Mouse (Mus musculus) kidney, adult 8-10 months (tissue): ENCODE data around the gene Styk1.
A peak's percentile ranks its signal among the peaks of the same experiment; 100 is the strongest.

ENCODE experiments used
- DNase-seq, 2 experiments: peaks; one replicate each; pipeline ENCODE4 v3.0.0; 2022

Styk1 gene

GRCm38 (mm10) chr6:131367101-131367500 lies 13.7 kb upstream of the Styk1 start:
- peak in 1 of 2 experiments; percentile 27 for DNase-seq

GRCm38 (mm10) chr6:131364353-131364752 lies 11.0 kb upstream of the Styk1 start:
- DNase-seq: no peak

GRCm38 (mm10) chr6:131362987-131363765 lies 9.8 kb upstream of the Styk1 start:
- no peak for DNase-seq

- DNase-seq: no peak
Measured at GRCm38 (mm10) chr6:131360693-131361092, 7.3 kb upstream of the Styk1 start.

GRCm38 (mm10) chr6:131359543-131359942 lies 6.1 kb upstream of the Styk1 start:
- no peak for DNase-seq

GRCm38 (mm10) chr6:131354913-131355312 lies 1.5 kb upstream of the Styk1 start:
- no peak for DNase-seq

GRCm38 (mm10) chr6:131347026-131347425 lies 6.4 kb downstream of the Styk1 start:
- no peak for DNase-seq

- DNase-seq: no peak
Measured at GRCm38 (mm10) chr6:131344346-131344745, 9.1 kb downstream of the Styk1 start.

- DNase-seq: no peak
Measured at GRCm38 (mm10) chr6:131340082-131340481, 13.3 kb downstream of the Styk1 start.

- no peak for DNase-seq
Measured at GRCm38 (mm10) chr6:131339309-131339708, 14.1 kb downstream of the Styk1 start.

- DNase-seq: no peak
Measured at GRCm38 (mm10) chr6:131338787-131339186, 14.6 kb downstream of the Styk1 start.

GRCm38 (mm10) chr6:131327076-131327475 lies 26.3 kb downstream of the Styk1 start:
- DNase-seq: no peak

GRCm38 (mm10) chr6:131321854-131322639 lies 31.4 kb downstream of the Styk1 start:
- DNase-seq: no peak

GRCm38 (mm10) chr6:131316155-131317101 lies 37.0 kb downstream of the Styk1 start:
- DNase-seq: no peak

GRCm38 (mm10) chr6:131308031-131308430 lies 45.4 kb downstream of the Styk1 start:
- DNase-seq: no peak

- no peak for DNase-seq
Measured at GRCm38 (mm10) chr6:131304776-131305175, 48.6 kb downstream of the Styk1 start.

- no peak for DNase-seq
Measured at GRCm38 (mm10) chr6:131298531-131298930, 54.9 kb downstream of the Styk1 start.

- DNase-seq: no peak
Measured at GRCm38 (mm10) chr6:131294435-131295112, 58.8 kb downstream of the Styk1 start.

GRCm38 (mm10) chr6:131293916-131294315 lies 59.5 kb downstream of the Styk1 start:
- DNase-seq: no peak

GRCm38 (mm10) chr6:131292991-131293788 lies 60.2 kb downstream of the Styk1 start, which contains the start of gene Magohb:
Gene Magohb (minus strand): TSS chr6:131293244.
- DNase-seq: peak; percentile 63 to 79

- DNase-seq: no peak
Measured at GRCm38 (mm10) chr6:131292276-131292990, 61.0 kb downstream of the Styk1 start.
